Mouse (Mus musculus) small intestine, adult 2 months (tissue): ENCODE results near the gene Asb5.

Experiments
- CTCF ChIP-seq: fragments of 200-500 bp; IDR thresholded peaks from 2 replicates; pipeline ENCODE4 v1.5.1; 2012; ENCODE audit warnings: low read depth, mild to moderate bottlenecking, control low read depth, inconsistent platforms, low read length, moderate library complexity, mixed read lengths; ENCODE audit not compliant: insufficient replicate concordance, insufficient read length; ENCODE audit errors: extremely low read depth
- POLR2A ChIP-seq: fragments of 200-500 bp; IDR thresholded peaks from 2 replicates; pipeline ENCODE4 v1.6.1; 2012; ENCODE audit warnings: low read depth, mild to moderate bottlenecking, control low read depth, inconsistent platforms, low read length, moderate library complexity

- TF ChIP-seq CTCF: no peak
- TF ChIP-seq POLR2A: no peak
These were observed 19.0 kb downstream of the Asb5 start for GRCm38 (mm10) chr8:54548383-54548782.
